Mouse (Mus musculus) ovary, postnatal 36 days (tissue): ENCODE results near the gene Klhdc8a.
"Not testable (repeated sequence)": the region's sequence is repeated elsewhere in the genome, so short reads cannot be mapped to it uniquely, and the experiment has no call there.

Experiments used
- DNase-seq: peaks from one replicate; pipeline ENCODE4 v3.0.0; 2022; ENCODE audit warnings: low spot score, mixed read lengths

Klhdc8a gene

DNA sequence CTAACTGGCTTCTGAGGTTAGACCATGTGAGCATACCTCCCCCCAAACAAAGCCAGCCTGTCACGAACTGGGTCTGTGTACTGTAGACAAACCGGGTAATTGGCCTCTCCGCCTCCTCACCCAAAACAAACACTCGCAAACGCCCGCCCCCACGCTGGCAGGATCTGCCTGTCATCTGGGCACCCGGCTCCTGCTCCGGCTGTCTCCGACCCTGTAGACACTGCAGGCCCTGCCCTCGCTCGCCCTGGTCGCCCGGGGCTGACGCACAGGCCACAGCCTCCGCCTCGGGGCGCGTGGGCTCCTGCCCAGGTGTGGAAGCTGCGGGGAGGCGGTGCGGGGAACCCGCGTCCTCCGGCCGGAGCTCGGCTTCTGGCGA is at the start of gene Klhdc8a:
Gene Klhdc8a (plus strand): TSS at position 202 of the 376 bp plus-strand sequence.
- DNase-seq: peak; percentile 55

DNA sequence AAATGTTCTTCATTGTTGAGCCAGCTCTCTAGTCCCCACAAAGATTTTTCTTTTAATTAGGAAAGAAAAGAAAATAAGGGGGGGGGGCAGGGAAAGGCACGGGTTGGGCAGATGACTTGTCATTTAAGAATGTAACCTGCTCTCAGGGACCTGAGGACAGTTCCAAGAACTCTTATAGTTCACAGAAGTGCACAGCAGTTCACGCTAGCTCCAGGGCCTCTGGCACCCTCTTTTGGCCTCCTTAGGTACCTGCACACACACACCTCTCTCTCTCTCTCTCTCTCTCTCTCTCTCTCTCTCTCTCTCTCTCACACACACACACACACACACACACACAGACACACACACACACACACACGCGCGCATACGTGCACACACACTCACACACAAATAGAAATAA is 44.0 kb upstream of the Klhdc8a start:
- no peak for DNase-seq

DNA sequence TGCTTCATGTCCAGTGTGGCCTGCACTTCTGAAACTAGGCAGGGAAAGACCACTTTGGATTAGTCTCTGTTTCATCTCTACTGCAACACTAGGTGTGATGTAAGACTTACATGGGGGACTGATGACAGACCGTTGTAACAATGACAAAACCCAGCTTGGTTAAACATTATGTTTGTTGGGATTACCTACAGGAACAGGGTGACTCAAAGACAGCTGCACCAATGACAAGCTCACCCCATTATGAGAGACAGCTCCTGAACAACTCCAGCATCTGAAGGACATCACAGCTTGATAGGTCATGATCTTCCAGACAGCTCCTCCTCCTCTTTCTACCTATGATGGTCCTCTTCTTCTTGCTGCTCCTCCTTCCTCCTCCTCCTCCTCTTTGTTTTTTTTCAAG is 38.1 kb upstream of the Klhdc8a start:
- DNase-seq: no peak

DNA sequence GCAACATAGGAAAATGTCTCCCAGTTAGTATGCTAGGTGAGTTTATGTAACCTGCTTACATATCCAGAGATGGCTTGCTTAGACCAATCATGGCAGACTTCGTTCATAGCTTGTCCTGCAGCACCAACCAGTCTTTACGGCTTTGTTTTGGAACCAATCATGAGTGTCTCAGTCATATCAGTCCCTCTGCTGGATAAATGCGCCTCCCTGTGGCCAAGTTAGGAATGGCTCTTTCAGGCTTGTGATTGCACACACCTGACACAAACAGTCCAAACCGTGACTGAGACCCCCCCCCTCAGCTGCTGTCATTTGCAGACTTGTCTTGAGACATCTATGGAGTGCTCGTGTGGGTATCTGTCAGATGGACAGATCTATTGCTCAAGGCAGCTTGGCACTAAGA is 37.4 kb upstream of the Klhdc8a start:
- DNase-seq: no peak

DNA sequence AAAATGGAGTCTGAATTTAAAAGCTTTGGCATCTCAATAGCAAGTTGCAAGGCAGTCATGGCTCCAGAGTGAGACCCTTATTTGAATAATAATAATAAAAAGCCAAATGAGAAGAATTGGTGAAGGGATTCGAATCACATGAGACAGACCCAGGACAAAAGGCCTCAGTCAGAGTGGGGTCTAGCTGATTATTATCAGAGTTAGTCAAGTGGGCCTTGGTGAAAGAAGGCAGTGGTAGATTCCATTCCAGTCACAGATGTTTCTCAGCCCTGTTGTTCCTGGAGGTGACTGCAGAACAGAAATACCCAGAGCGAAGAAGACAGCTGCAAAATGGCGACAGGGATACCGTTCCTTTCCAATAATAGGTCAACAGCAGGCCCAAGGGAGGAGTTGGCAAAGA is 34.8 kb upstream of the Klhdc8a start:
- DNase-seq: no peak

DNA sequence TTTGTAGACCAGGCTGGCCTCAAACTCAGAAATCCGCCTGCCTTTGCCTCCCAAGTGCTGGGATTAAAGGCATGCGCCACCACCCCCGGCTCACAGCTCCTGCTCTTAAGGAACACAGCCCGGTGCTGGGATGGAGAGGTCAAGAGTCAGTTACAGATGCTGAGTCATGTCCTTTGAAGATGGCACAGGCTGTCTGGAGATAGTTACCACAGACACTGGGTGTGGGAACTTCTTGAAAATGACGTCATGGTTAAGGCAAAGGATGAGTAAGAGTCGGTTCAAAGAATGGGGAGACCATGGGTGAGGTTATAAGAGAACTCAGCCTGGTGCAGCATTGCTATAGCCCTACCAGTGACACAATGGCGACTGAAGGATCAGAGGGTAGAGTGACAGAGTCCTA is 33.8 kb upstream of the Klhdc8a start:
- DNase-seq: no peak

DNA sequence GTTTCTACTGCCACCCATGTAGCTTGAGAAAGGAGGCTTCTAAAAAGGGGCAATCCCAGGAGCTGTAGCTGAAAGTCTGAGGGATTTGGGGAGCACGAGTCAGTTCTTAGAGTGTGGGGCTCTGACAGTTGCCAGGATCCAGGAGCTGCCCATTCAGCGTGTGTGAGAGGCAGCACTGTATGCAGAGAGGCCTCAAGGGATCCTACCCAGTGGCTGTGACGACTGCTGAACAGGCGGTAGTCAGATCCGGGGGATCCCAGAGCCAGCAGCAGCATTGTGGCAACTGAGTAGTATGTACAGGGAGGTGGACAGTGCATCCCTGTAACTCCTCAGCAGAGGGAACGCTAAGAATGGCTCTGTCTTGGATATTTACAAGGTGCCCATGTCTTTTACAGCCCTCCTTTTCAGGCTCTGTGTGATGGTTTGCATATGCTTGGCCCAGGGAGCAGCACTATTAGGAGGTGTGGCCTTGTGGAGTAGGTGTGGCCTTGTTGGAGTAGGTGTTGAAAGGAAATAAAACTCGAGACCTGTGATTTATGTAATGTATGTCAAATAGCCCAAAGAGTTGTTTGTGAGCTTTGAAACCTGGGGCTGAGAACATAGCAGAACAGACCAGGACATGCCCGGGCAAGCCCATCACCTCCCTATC is 33.1 kb upstream of the Klhdc8a start:
- DNase-seq: no peak

DNA sequence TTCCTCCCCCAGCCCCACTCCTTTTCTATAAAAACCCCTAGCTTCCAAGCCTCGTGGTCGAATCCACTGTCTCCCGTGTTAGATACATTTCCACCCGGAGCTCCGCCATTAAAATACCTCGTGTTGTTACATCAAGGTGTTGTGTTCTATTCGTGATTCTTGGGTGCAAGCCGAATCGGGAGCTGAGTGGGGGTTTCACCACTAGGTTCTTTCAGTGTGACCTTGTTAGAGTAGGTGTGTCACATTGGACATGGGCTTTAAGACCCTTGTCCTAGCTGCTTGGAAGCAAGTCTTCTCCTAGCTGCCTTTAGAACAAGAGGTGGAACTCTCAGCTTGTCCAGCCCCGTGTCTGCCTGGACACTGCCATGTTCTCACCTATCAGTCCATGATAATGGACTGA is 32.5 kb upstream of the Klhdc8a start:
- DNase-seq: no peak

DNA sequence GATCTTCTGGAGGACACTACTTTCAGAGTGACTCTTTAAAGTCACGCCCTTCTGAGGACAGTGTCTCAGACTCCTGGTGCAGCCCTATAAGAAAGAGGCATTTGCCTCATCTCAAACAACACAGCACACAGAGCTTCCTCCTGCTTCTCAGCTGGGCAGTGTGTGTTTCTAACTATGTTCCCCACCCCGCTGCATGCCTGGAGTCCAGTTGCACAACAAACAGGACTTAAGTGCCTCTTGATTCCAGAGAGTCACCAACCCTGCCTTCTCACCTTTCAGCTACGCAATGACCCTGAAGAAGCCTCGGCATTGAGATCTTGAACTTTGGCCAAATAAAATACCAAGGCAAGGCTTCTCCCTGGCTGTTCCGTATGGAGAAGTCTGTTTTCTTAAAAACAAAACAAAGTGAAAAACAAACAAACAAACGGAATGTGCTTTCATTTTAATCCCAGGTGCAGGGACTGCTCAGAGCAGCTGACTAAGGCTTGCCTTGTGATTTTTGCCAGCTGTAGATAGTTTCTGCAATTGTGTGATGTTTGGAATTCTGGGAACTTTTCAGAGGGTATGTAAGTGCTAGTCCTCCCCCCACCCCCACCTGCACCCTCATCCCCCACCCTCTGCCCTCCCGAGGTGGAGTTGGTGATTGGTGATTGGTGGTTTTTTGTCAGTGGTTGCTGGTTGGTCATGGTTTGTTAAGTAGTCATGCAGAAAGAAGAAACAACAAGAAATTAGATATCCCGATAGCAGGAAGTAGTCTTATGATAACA is 31.5 kb upstream of the Klhdc8a start:
- no peak for DNase-seq

DNA sequence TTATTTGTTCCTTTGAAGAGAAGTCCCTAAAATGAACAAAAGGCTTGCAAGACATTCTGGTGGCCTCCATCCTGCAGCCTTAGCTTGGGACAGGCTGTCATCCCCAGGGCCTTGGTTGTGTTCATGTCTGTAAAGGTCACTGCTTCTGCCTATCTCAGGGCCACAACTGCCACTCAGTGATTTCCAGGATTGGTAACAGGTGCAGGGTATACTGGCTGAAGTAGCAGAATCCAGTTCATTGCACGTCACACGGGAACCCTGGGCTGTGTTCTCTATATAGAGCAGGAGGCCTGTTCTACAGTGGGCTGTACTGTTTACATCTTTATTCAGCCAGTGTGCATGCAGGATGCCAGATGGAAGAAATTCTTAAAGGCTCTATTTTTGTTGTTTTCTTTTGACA is 30.5 kb upstream of the Klhdc8a start:
- no peak for DNase-seq

DNA sequence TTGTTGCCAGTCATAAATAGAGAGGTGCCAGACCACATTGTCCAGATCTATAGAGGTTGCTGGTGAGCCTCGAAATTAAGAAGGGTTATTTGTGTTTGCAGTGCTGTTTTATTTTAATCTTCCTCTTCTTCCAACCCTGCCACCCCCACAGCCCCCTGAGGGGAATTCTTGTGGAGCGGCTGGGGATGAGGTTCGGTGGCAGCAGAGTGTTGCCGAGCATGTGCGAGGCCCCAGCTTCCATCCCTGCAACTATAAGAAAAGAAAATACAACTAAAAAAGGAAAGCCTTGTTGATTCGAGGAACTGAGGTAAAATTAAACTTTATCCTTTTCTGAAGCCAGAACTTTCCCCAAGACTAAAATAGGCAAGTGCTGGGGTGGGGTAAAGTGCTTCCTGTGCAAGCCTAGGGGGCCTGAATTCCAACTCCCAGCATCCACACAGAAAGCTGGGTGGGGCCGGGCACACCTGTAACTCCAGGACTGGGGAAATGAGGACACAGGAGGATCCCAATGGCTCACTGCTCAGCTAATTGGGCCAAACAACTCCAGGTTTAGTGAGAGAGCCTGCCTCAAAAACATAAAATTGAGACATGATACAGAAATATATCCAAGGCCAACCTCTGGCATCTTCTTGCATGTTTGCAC is 29.9 kb upstream of the Klhdc8a start:
- DNase-seq: no peak

DNA sequence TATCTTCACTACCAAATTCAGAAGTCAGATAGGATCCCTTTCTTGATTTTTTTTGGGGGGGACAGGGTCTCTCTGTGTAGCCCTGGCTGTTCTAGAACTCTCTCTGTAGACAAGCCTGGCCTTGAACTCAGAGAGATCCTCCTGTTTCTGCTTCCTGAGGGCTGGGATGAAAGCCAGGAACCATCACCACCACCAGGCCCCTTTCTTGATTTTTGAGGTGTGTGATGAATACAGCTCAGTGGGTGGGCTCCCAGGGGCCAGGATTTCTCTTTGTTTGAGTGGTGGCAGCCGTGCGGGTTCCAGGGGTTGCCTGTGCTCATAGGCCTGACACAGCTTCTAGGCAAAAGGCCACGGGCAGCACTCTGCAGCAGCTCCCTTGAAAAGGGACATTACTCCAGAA is 27.2 kb upstream of the Klhdc8a start:
- no peak for DNase-seq

DNA sequence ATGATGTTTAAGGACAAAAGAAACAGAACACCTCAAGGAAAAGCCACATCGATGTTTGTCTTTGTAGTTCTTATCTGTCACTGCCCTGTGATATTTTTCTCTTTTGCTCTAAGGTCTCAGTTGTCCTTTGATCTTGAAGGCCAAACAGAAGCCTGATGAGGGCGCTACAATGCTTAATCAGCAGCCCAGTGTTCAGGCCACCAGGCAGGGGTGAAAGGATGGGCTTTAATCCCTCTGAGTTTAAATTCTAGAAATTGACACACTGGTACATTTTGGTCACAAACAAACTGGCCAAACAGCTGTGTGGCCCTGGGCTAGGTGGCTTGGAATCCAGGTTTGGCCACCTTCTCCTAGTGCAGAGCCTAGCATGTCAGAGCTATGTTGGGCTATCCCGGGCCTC is 21.7 kb upstream of the Klhdc8a start:
- no peak for DNase-seq

DNA sequence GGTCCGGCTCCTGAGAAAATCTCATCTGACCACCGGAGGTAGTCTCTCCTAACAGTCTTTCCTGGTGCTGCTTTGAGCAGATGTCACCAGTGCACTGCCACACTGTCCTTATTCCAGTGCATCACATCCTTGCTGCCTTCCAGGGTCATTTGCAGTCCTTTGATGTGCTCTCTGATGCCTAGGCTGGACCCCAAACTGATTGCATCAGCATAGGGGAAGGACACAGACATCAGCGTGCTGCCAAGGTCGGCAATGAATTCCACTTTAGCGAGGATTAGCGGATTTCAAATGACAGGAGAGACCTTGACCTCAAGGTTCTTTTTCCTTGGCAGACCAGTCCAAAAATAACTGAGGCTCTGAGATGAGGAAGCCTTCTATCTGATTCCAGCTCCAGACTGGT is 21.3 kb upstream of the Klhdc8a start:
- DNase-seq: no peak

DNA sequence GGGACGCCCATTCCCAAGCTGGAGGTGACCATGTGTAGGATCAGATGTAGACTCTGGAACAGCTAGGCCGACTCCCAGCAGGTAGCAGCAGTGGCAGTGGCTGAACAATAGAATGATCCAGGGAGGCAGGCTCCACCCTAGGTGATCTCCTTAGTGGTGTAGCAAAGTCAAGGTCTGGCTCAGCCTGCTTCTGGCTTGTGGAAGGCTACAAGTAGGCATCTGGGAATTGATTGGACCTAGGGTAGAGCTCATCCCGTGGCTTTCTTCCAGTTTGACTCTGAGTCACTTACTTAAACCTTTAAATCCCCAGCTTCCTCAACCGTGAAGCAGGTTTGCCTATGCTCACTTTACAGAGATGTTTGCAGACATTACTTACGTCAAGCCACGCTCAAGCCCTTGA is 17.8 kb upstream of the Klhdc8a start:
- DNase-seq: not testable (repeated sequence)

DNA sequence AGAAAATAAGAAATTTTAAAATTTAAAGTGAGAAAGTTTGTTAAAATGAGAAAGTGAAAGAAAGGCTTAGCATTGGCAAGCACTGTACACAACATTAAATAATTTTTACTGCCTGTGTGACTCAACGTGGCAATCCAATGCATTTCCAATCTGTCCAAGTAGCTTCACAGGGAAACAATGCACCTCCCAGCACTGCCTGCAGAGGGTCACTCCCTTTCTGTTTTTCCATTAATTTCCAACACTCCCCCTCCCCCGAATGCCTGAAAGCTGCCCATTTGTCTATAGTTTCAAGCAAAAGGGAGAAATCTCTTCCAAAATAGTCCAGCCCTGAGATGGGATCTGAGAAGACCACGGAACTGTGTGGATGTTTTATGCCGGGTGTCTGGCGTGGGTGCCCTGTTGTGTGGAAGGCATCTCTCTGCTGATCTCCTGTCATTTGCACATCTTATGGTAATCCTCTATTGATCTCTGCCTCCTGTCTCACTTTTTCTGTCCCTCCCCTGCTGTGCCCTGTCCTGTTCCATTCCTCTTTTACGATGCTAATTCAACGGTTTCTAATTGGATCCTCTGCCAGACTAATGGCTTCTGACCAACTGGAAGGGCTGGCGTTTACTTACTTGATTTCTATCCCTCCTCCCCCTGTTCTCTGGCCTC is 16.8 kb upstream of the Klhdc8a start:
- DNase-seq: no peak

DNA sequence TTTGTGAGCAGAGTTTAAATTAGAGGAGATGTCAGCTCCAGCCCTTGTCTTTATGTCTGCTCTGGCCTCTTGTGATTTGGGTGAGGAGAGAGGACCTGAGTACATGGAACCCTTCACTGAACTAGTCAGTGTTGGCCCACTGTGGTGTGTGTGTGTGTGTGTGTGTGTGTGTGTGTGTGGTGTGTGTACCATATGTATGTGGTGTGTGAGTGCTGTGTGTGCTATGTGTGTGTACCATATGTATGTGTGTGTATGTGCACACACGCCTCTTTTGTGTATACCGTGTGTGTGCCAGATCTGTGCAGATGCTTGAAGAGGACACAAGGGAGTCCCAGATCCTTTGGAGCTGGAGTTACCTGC is 16.3 kb upstream of the Klhdc8a start:
- no peak for DNase-seq

DNA sequence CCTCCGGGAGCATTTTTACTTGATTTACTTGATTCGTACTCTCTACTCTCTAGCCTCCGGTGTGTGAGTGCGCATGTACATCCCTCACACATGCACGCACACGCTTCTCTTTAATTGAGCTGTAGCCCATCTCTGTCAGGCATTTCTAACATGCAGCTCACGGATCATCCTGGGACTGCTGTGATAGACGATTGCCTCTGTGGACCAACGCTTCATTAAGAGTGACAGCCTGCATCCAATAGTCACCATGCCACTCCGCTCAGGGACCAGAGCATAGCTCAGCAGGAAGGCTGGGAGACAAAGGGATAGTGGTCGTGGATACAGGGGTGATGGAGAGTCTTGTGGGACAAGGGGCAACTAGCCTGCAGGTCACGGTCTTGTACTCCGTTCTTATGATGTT is 15.4 kb upstream of the Klhdc8a start:
- no peak for DNase-seq

DNA sequence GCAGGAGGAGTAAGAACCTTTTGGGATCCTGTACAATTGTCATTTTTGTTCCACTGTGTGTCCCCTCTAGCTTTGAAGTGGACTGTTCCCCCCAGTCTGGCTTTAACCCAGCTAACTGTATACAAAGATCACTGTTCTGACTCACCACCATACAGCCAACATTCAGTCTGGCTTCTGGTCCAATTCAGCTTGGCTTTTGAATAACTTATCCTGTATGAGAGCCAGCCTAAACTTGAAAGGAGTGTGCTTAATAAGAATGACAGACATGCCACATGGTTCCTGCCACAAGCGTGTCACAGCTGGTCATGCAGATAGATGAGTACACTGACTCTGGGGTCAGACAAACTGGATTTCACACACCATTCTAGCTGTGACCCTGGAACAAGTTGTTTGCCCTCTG is 11.7 kb upstream of the Klhdc8a start:
- DNase-seq: no peak

DNA sequence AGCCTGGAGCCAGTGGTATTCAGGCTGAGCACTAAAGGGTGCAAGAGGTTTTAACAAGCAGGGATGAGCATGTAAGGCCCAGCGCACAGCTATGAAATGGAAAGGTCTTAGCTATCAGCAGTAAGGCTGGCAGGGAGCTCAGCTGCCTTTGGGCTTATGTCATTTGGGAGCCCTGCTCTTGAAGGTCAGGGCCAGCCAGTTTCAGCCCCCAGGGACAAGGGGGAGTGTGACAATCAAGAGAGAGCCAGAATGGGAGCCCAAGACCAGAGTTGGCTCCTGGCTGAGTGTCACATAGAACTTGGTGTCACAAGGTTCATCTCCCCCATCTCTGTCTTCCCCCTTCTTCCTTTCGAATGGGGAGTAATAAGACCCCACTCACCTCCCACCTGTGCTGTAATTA is 11.0 kb upstream of the Klhdc8a start:
- DNase-seq: no peak

DNA sequence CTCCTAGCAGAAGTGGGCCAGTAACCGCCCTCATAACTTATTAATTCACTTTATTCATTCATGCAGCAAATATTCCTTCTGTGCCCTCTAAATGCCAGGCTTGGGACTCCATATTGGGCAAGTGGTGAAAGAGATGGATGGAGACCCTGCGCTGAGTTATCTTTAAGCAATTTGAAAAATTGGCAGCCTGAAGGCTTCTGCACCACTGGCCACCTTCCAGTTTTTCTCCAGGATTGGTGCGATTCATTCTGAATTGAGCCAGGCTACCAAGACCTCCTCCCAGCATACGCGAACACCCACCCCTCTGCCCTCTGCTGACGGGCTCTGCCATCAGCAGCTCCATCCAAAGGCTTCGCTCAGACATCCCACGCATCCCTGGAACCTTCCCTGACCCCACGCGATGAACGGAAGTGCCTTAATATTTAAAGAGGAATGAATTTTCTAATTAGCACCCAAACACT is 10.4 kb upstream of the Klhdc8a start:
- DNase-seq: no peak

DNA sequence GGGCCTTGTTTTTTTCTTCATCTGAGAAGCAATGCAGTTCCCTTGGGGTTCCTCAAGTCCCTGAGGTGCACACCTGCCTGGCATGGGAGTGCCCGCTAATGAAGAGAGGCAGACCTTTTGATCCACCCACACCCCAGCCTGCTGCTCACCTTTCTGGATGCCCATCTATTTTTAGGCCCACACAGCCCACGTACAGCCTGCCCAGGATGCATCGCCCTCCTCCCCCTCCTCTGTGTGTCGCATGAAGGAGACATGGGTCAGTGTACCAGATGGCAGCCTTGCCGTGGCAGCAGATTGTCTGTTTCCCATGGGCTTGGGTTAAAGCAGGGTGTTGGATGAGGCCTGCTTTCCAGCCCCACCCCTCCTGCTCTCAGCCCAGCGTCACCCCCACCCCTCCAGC is 8.5 kb upstream of the Klhdc8a start:
- no peak for DNase-seq
